In the genomic region with DNA sequence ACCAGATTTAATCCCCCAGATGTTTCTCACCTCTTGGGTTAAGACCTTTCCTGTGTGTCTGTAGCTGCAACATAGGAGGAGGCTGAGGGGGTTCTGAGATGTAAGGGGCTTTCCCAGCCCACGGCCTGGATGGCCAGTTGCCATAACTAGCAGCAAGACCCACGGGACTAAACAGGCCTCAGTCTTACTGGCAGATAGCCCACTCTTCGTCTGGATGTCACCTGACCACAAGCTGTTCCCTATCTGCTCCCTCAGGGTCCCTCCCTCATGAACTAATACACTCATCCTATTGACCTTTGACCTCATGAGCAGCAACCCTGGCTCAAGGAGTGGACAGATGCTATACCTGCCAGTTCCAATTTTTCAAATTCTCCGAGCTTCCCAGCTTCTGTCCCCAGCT, we compare ENCODE assay signal across 29 mouse cellular contexts. TPM values are rescaled to one million over a fixed set of nuclear protein-coding genes. Genes with fewer than 3 reads are reported as not detected.
DNase-seq lines count a peak whose midpoint lies in the region; ATAC-seq and TF ChIP-seq lines count a peak whose summit lies in the region.
"Had no signal": no experiment of that assay in that cellular context is flagged by ENCODE, and none has a peak within 500 bp of the region (broad histone marks: within the 10 kb centered on the region; RNA-seq: fewer than 3 reads in every experiment).

No protein-coding gene starts in this region.

- WGBS in embryonic facial prominence, embryonic 14.5 days = 30% methylated on average over 4 of the region's 4 CpGs
- 61% methylated on average over 4 of the region's 4 CpGs for WGBS in embryonic facial prominence, embryonic 10.5 days
- 46% methylated on average over 4 of the region's 4 CpGs for WGBS in lung, embryonic 16.5 days
- WGBS in lung, adult 2 months = 35% methylated on average over 4 of the region's 4 CpGs
- WGBS in liver, postnatal 0 days (ENCODE audit: insufficient replicate concordance) = 46% methylated on average over 4 of the region's 4 CpGs

- ATAC-seq in embryonic facial prominence, embryonic 14.5 days (ENCODE audit: low read depth) = no peak
- ATAC-seq in lung, embryonic 16.5 days (ENCODE audit: low read depth) = 0 out of 2 replicates have a peak, but pooled peaks have one; percentile 26
- no peak for ATAC-seq in liver, postnatal 0 days
- ATAC-seq: CD4-positive, CD25-positive, alpha-beta regulatory T cell, adult 4 months; forebrain, embryonic 15.5 days; lung, postnatal 0 days; Patski had no signal

- H3K27ac ChIP-seq in embryonic facial prominence, embryonic 14.5 days (replicated peaks; ENCODE audit: low read depth, low read length) = no peak overlapping the region
- no peak overlapping the region for H3K27ac ChIP-seq in embryonic facial prominence, embryonic 10.5 days (replicated peaks)
- H3K27ac ChIP-seq in lung, embryonic 16.5 days (ENCODE audit: low read length) = no peak overlapping the region
- H3K27ac ChIP-seq in liver, postnatal 0 days (ENCODE audit: low read depth) = no peak overlapping the region
- H3K27ac ChIP-seq: forebrain, embryonic 15.5 days; heart, embryonic 13.5 days; hindbrain, embryonic 15.5 days; kidney, embryonic 15.5 days; layer of hippocampus, adult 2 months; liver, embryonic 15.5 days; stomach, embryonic 15.5 days had no signal

- H3K9ac ChIP-seq in embryonic facial prominence, embryonic 14.5 days (ENCODE audit: low read depth, low read length) = no peak overlapping the region
- no peak overlapping the region for H3K9ac ChIP-seq in lung, embryonic 16.5 days (ENCODE audit: low read length)
- H3K9ac ChIP-seq in liver, postnatal 0 days (replicated peaks) = no peak overlapping the region
- H3K9ac ChIP-seq: forebrain, embryonic 15.5 days; heart, embryonic 13.5 days; hindbrain, embryonic 15.5 days; kidney, embryonic 15.5 days; liver, embryonic 15.5 days; stomach, embryonic 15.5 days had no signal

- no peaks in the 10 kb centered on the region for H3K27me3 ChIP-seq in embryonic facial prominence, embryonic 14.5 days (replicated peaks; ENCODE audit: control insufficient read depth, insufficient read depth, low read length)
- peaks cover 9% of the 10 kb centered on the region; the same call in 1 of the 2 replicates for H3K27me3 ChIP-seq in embryonic facial prominence, embryonic 10.5 days (replicated peaks; ENCODE audit: low read depth, poor library complexity, severe bottlenecking)
- H3K27me3 ChIP-seq in lung, embryonic 16.5 days (ENCODE audit: control insufficient read depth, insufficient read depth, low read depth, low read length) = no peaks in the 10 kb centered on the region
- no peaks in the 10 kb centered on the region for H3K27me3 ChIP-seq in liver, postnatal 0 days (ENCODE audit: insufficient read depth, low read length)
- H3K27me3 ChIP-seq: forebrain, embryonic 15.5 days; hindbrain, embryonic 15.5 days; stomach, embryonic 15.5 days had no signal

- peak; percentile 13 for DNase-seq in embryonic facial prominence, embryonic 14.5 days (ENCODE audit: low spot score)
- DNase-seq in embryonic facial prominence, embryonic 10.5 days (ENCODE audit: low spot score) = no peak
- no peak for DNase-seq in lung, adult 2 months
- peak; percentile 64 for DNase-seq in A20 (ENCODE audit: low read depth, low spot score)
- DNase-seq in brain, embryonic 14.5 days (ENCODE audit: low read depth) = peak; percentile 8
- DNase-seq in liver, postnatal 0 days = no peak
- DNase-seq: adrenal gland, postnatal 14 days; cerebellum, adult 18-20 months; heart, postnatal 10 days; kidney, adult 18-20 months; kidney, postnatal 36 days; lung, postnatal 4 days; midbrain, embryonic 14.5 days; right cerebral cortex, postnatal 25 days; thymus, adult 18-20 months; thymus, postnatal 25 days had no signal

- no peaks in the 10 kb centered on the region for H3K9me3 ChIP-seq in embryonic facial prominence, embryonic 14.5 days (ENCODE audit: control insufficient read depth, low read length)
- H3K9me3 ChIP-seq in embryonic facial prominence, embryonic 10.5 days = no peaks in the 10 kb centered on the region
- H3K9me3 ChIP-seq in lung, embryonic 16.5 days (ENCODE audit: control insufficient read depth, low read length) = no peaks in the 10 kb centered on the region
- no peaks in the 10 kb centered on the region for H3K9me3 ChIP-seq in liver, postnatal 0 days (ENCODE audit: low read length)
- H3K9me3 ChIP-seq: forebrain, embryonic 15.5 days; heart, embryonic 13.5 days; hindbrain, embryonic 15.5 days; kidney, embryonic 15.5 days; liver, embryonic 15.5 days; megakaryocyte, embryonic 14.5 days; stomach, embryonic 15.5 days had no signal

- H3K4me3 ChIP-seq in embryonic facial prominence, embryonic 14.5 days (ENCODE audit: low read depth, low read length) = no peak overlapping the region
- no peak overlapping the region for H3K4me3 ChIP-seq in embryonic facial prominence, embryonic 10.5 days
- H3K4me3 ChIP-seq in lung, embryonic 16.5 days (ENCODE audit: low read length) = no peak overlapping the region
- no peak overlapping the region for H3K4me3 ChIP-seq in lung, adult 2 months (replicated peaks; ENCODE audit: extremely low read depth, low read depth, low read length)
- H3K4me3 ChIP-seq in liver, postnatal 0 days (ENCODE audit: low read depth, low read length) = no peak overlapping the region
- H3K4me3 ChIP-seq: forebrain, embryonic 15.5 days; heart, embryonic 13.5 days; hindbrain, embryonic 15.5 days; kidney, embryonic 15.5 days; layer of hippocampus, adult 2 months; liver, embryonic 15.5 days; megakaryocyte, embryonic 14.5 days; stomach, embryonic 15.5 days had no signal

- no peak for TF ChIP-seq POLR2A in lung, adult 2 months (IDR thresholded peaks at IDR 0.05; ENCODE audit: borderline replicate concordance, extremely low read depth, low read depth, low read length)
- TF ChIP-seq POLR2A in brain, embryonic 14.5 days (IDR thresholded peaks at IDR 0.05; ENCODE audit: borderline replicate concordance, extremely low read depth, insufficient read depth, insufficient read length, poor library complexity, severe bottlenecking) = no peak

- no peaks in the 10 kb centered on the region for H3K4me1 ChIP-seq in embryonic facial prominence, embryonic 14.5 days (ENCODE audit: control insufficient read depth, insufficient read depth, low read length)
- peaks cover 5% of the 10 kb centered on the region for H3K4me1 ChIP-seq in embryonic facial prominence, embryonic 10.5 days
- H3K4me1 ChIP-seq in lung, embryonic 16.5 days (replicated peaks; ENCODE audit: control insufficient read depth, insufficient read depth, low read length) = peaks cover 4% of the 10 kb centered on the region; the same call in 1 of the 2 replicates
- H3K4me1 ChIP-seq in lung, adult 2 months (ENCODE audit: control insufficient read depth, insufficient read depth, low read length) = no peaks in the 10 kb centered on the region
- no peaks in the 10 kb centered on the region; the same call in 1 of the 2 replicates for H3K4me1 ChIP-seq in liver, postnatal 0 days (ENCODE audit: insufficient read depth)
- H3K4me1 ChIP-seq: forebrain, embryonic 15.5 days; heart, embryonic 13.5 days; hindbrain, embryonic 15.5 days had no signal

- no peak for TF ChIP-seq CTCF in lung, adult 2 months (IDR thresholded peaks at IDR 0.05; ENCODE audit: insufficient read depth, low read length)
- TF ChIP-seq CTCF in brain, embryonic 14.5 days (IDR thresholded peaks at IDR 0.05; ENCODE audit: borderline replicate concordance, extremely low read depth, insufficient read depth, insufficient read length) = no peak
- no peak for TF ChIP-seq CTCF in liver, postnatal 0 days (IDR thresholded peaks at IDR 0.05; ENCODE audit: low read depth)

- H3K4me2 ChIP-seq in embryonic facial prominence, embryonic 14.5 days (ENCODE audit: low read depth, low read length) = no peak overlapping the region
- no peak overlapping the region for H3K4me2 ChIP-seq in lung, embryonic 16.5 days (ENCODE audit: low read depth, low read length)
- H3K4me2 ChIP-seq in liver, postnatal 0 days (ENCODE audit: low read depth, low read length) = no peak overlapping the region
- H3K4me2 ChIP-seq: forebrain, embryonic 15.5 days; heart, embryonic 13.5 days; hindbrain, embryonic 15.5 days; kidney, embryonic 15.5 days; liver, embryonic 15.5 days; stomach, embryonic 15.5 days had no signal

- no peak for TF ChIP-seq EP300 in liver, postnatal 0 days (IDR thresholded peaks at IDR 0.05; ENCODE audit: low read depth)

- no peaks in the 10 kb centered on the region for H3K36me3 ChIP-seq in embryonic facial prominence, embryonic 14.5 days (ENCODE audit: control insufficient read depth, insufficient read depth, low read length)
- H3K36me3 ChIP-seq in embryonic facial prominence, embryonic 10.5 days (replicated peaks) = no peaks in the 10 kb centered on the region
- H3K36me3 ChIP-seq in lung, embryonic 16.5 days (ENCODE audit: control insufficient read depth, insufficient read depth, low read length) = no peaks in the 10 kb centered on the region
- H3K36me3 ChIP-seq in liver, postnatal 0 days (replicated peaks; ENCODE audit: insufficient read depth, low read length) = no peaks in the 10 kb centered on the region
- H3K36me3 ChIP-seq: heart, embryonic 13.5 days; kidney, embryonic 15.5 days; liver, embryonic 15.5 days; stomach, embryonic 15.5 days had no signal

RNA-seq across cellular contexts. Expression of gene Chrna4, which starts 40.6 kb away (rescaled TPM):
- 3.6 and 5.8 TPM in 2 replicates for polyA plus RNA-seq in embryonic facial prominence, embryonic 14.5 days (2014; fragmentation: Nextera tagmentation; extraction: Ambion mirVana)
- 5.5 and 6.7 TPM in 2 replicates for polyA plus RNA-seq in embryonic facial prominence, embryonic 10.5 days (2016; fragmentation: Nextera tagmentation; extraction: Ambion mirVana)
- 0.45 and 0.46 TPM in 2 replicates for polyA plus RNA-seq in lung, embryonic 16.5 days (2015; fragmentation: Nextera tagmentation; extraction: Ambion mirVana)
- 0.02 TPM in 1 of 2 replicates, not detected in the other for polyA plus RNA-seq in lung, adult 2 months (2012; rRNA removed)
- 14.8 and 42.9 TPM in 2 replicates for polyA plus RNA-seq in brain, embryonic 14.5 days (2012; rRNA removed)
- polyA plus RNA-seq in liver, postnatal 0 days (2015; fragmentation: Nextera tagmentation; extraction: Ambion mirVana) = 0.02 and 0.05 TPM in 2 replicates
- polyA plus RNA-seq: CD4-positive, CD25-positive, alpha-beta regulatory T cell, adult 4 months had no signal

RNA-seq across cellular contexts. Expression of gene Kcnq2, which starts 51.2 kb away (rescaled TPM):
- 2.1 and 2.6 TPM in 2 replicates for polyA plus RNA-seq in embryonic facial prominence, embryonic 14.5 days (2014; fragmentation: Nextera tagmentation; extraction: Ambion mirVana)
- 1.8 and 1.9 TPM in 2 replicates for polyA plus RNA-seq in embryonic facial prominence, embryonic 10.5 days (2016; fragmentation: Nextera tagmentation; extraction: Ambion mirVana)
- 0.10 and 0.29 TPM in 2 replicates for polyA plus RNA-seq in lung, embryonic 16.5 days (2015; fragmentation: Nextera tagmentation; extraction: Ambion mirVana)
- polyA plus RNA-seq in lung, adult 2 months (2012; rRNA removed) = 0.02 TPM in 2 replicates
- 64.8 and 105 TPM in 2 replicates for polyA plus RNA-seq in brain, embryonic 14.5 days (2012; rRNA removed)
- polyA plus RNA-seq in liver, postnatal 0 days (2015; fragmentation: Nextera tagmentation; extraction: Ambion mirVana) = not detected in 2 replicates
- polyA plus RNA-seq: CD4-positive, CD25-positive, alpha-beta regulatory T cell, adult 4 months; liver, adult 2 months; lung, postnatal 0 days had no signal

Comparison
In these comparisons a context has a peak if more than half of its experiments do, and no peak if none do; other contexts are left out.
1. DNase-seq: peak in embryonic facial prominence, embryonic 14.5 days (single experiment), A20 (single experiment) and brain, embryonic 14.5 days (single experiment); none in embryonic facial prominence, embryonic 10.5 days (single experiment), lung, adult 2 months (single experiment) and liver, postnatal 0 days (single experiment).
2. RNA of gene Kcnq2, which starts 51.2 kb away (polyA plus RNA-seq): 64.8 to 105 TPM in brain, embryonic 14.5 days; 2.1 to 2.6 TPM in embryonic facial prominence, embryonic 14.5 days, 1.8 to 1.9 TPM in embryonic facial prominence, embryonic 10.5 days, 0.10 to 0.29 TPM in lung, embryonic 16.5 days, 0.02 TPM in lung, adult 2 months and not detected in liver, postnatal 0 days; every median in the first group is over 10 times any median in the second.